Mouse (Mus musculus) MN1 (cell line): Measurements from ENCODE around the gene Rhox3f.
"Not testable (repeated sequence)": the region's sequence is repeated elsewhere in the genome, so short reads cannot be mapped to it uniquely, and the experiment has no call there.

Experiments
- DNase-seq: peaks from one replicate; pipeline ENCODE4 v3.0.0-alpha.2; 2016; ENCODE audit warnings: low spot score

The Rhox3f gene

GRCm38 (mm10) chrX:37580692-37581091 is at the start of gene Rhox3f:
Gene Rhox3f (plus strand): TSS chrX:37580992.
- not testable (repeated sequence) for DNase-seq

GRCm38 (mm10) chrX:37541719-37542118 is 39.1 kb upstream of the Rhox3f start, which contains the start of gene Rhox3e:
Gene Rhox3e (plus strand): TSS chrX:37542019.
- not testable (repeated sequence) for DNase-seq

DNA sequence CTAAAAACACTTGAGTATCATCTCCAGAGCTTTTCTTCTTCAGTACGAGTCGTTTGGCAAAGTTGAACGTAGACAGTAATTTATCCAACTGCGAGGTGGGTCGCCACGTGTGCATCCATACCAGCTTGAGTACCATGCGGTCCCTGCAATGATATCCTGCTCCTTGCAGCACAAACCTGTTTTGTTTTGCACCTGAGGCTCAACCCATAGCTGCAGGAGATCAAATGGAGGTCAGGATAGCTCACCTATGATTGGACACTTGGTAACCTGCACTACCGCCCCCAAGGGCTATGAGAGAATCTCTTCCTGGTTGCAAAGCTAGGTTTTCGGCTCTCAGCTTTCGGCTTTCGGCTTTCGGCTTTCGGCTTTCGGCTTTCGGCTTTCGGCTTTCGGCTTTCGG is 23.7 kb upstream of the Rhox3f start, which contains the start of gene Rhox4e:
Rhox4e (plus strand) TSS at position 301 of the 400 bp plus-strand sequence.
- DNase-seq = not testable (repeated sequence)

- DNase-seq = not testable (repeated sequence)
These were observed 9.7 kb upstream of the Rhox3f start, which contains the start of gene Rhox2f for GRCm38 (mm10) chrX:37571105-37571504. Gene Rhox2f (plus strand): TSS chrX:37571405.

DNA sequence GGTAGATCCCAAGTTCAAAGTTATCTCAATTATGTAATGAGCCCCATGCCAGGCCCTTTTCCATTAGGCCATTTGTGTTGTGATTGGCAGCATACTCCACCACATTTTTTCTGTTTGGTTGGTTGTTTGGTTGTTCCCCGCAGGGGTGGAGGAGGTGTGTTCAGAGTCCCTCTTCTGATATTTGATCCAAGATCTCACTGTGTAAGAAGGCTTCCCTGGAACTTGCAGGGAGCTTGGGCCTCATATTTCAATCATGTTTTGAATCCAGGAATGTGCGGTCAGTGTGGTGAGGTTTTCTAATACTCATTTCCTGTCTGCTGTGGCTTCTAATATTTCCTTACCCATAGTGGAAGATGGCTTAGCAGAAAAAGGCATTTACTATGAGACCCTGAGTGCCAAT is 8.2 kb upstream of the Rhox3f start:
- not testable (repeated sequence) for DNase-seq

DNA sequence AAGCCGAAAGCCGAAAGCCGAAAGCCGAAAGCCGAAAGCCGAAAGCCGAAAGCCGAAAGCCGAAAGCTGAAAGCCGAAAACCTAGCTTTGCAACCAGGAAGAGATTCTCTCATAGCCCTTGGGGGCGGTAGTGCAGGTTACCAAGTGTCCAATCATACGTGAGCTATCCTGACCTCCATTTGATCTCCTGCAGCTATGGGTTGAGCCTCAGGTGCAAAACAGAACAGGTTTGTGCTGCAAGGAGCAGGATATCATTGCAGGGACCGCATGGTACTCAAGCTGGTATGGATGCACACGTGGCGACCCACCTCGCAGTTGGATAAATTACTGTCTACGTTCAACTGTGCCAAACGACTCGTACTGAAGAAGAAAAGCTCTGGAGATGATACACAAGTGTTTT is 26.8 kb downstream of the Rhox3f start, which contains the start of gene Rhox4f:
Rhox4f (minus strand) TSS at position 101 of the 400 bp plus-strand sequence.
- DNase-seq = not testable (repeated sequence)

GRCm38 (mm10) chrX:37628512-37628911 is 47.7 kb downstream of the Rhox3f start, which contains the start of gene Rhox3g:
Gene Rhox3g (minus strand): TSS chrX:37628612.
- DNase-seq = not testable (repeated sequence)
